Mouse (Mus musculus): ENCODE results near the gene Cyp2c23. TPM values are rescaled to one million over a fixed set of nuclear protein-coding genes. Genes with fewer than 3 reads are reported as not detected.

The Cyp2c23 gene
- polyA plus RNA-seq, 2 experiments = 0.05 to 0.12 TPM

DNA sequence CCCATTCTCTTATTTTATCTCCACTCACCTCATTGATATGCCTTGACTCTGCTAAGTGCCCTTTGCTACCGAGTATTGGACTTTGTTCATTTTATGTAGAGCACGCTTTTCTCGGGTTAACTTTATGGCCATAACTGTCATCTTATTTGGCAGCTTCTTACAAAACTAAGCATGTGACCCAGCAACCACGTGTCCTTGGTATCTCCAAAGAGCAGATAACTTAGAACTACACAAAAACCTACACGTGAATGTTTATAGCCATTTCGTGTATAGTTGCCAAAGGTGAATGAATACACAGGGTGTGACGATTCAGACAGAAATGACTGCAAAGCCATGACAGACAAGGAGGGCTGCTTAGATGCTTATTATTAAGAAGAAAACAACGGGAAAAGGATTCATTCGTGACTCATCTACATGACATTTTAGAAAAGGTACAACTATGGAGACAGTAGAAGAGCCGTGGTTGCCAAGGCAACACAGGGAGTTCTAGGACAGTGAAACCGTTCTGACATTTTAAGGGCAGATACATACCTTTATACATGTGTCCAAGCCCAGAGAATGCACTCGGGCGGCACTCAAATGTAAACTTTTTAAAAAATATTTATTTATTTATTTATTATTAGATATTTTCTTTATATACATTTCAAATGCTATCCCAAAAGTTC, 4.0 kb downstream of the Cyp2c23 start:
- H3K27me3 ChIP-seq (ENCODE audit: control insufficient read depth, insufficient read depth, low read length) = no peaks in the 10 kb centered on the region
- H3K4me2 ChIP-seq (replicated peaks; ENCODE audit: low read depth, low read length, severe bottlenecking) = no peak overlapping the region
- H3K36me3 ChIP-seq (ENCODE audit: control insufficient read depth, insufficient read depth, low read length) = no peaks in the 10 kb centered on the region
- H3K27ac ChIP-seq (replicated peaks; ENCODE audit: low read depth, low read length) = no peak overlapping the region
- H3K4me1 ChIP-seq (ENCODE audit: control insufficient read depth, insufficient read depth, low read length) = no peaks in the 10 kb centered on the region
- TF ChIP-seq POLR2A (IDR thresholded peaks at IDR 0.05; ENCODE audit: borderline replicate concordance, extremely low read depth, insufficient read depth, insufficient read length) = no peak
- H3K4me3 ChIP-seq (replicated peaks; ENCODE audit: low read length) = no peak overlapping the region
- ATAC-seq (ENCODE audit: low FRiP score, low read depth) = no peak
- no peaks in the 10 kb centered on the region for H3K9me3 ChIP-seq (ENCODE audit: control insufficient read depth, low read length)
- no peak overlapping the region for H3K9ac ChIP-seq (ENCODE audit: low read depth, low read length, severe bottlenecking)
- DNase-seq (ENCODE audit: low spot score) = no peak
- WGBS = 88% methylated on average over 13 of the region's 13 CpGs

- DNase-seq (ENCODE audit: low spot score) (no peak), ATAC-seq (ENCODE audit: low FRiP score, low read depth) (no peak)
- Histone ChIP-seq H3K27me3 (ENCODE audit: control insufficient read depth, insufficient read depth, low read length) (no peaks in the 10 kb centered on the region), H3K36me3 (ENCODE audit: control insufficient read depth, insufficient read depth, low read length) (no peaks in the 10 kb centered on the region), H3K4me3 (replicated peaks; ENCODE audit: low read length) (no peak overlapping the region), H3K9ac (ENCODE audit: low read depth, low read length, severe bottlenecking) (no peak overlapping the region), H3K9me3 (ENCODE audit: control insufficient read depth, low read length) (no peaks in the 10 kb centered on the region), H3K4me1 (ENCODE audit: control insufficient read depth, insufficient read depth, low read length) (no peaks in the 10 kb centered on the region), H3K27ac (replicated peaks; ENCODE audit: low read depth, low read length) (no peak overlapping the region), H3K4me2 (replicated peaks; ENCODE audit: low read depth, low read length, severe bottlenecking) (no peak overlapping the region)
- WGBS = 64% methylated on average over 5 of the region's 5 CpGs
- no peak for TF ChIP-seq POLR2A (IDR thresholded peaks at IDR 0.05; ENCODE audit: borderline replicate concordance, extremely low read depth, insufficient read depth, insufficient read length)
These were observed 5.9 kb downstream of the Cyp2c23 start for GRCm38 (mm10) chr19:44023066-44023465.

- DNase-seq (ENCODE audit: low spot score) = no peak
- H3K36me3 ChIP-seq (ENCODE audit: control insufficient read depth, insufficient read depth, low read length) = no peaks in the 10 kb centered on the region
- no peak overlapping the region for H3K4me3 ChIP-seq (replicated peaks; ENCODE audit: low read length)
- WGBS = 88% methylated on average over 4 of the region's 4 CpGs
- no peak for ATAC-seq (ENCODE audit: low FRiP score, low read depth)
- no peak for TF ChIP-seq POLR2A (IDR thresholded peaks at IDR 0.05; ENCODE audit: borderline replicate concordance, extremely low read depth, insufficient read depth, insufficient read length)
- no peaks in the 10 kb centered on the region for H3K9me3 ChIP-seq (ENCODE audit: control insufficient read depth, low read length)
- H3K4me1 ChIP-seq (ENCODE audit: control insufficient read depth, insufficient read depth, low read length) = no peaks in the 10 kb centered on the region
- no peaks in the 10 kb centered on the region for H3K27me3 ChIP-seq (ENCODE audit: control insufficient read depth, insufficient read depth, low read length)
- H3K9ac ChIP-seq (ENCODE audit: low read depth, low read length, severe bottlenecking) = no peak overlapping the region
- H3K4me2 ChIP-seq (replicated peaks; ENCODE audit: low read depth, low read length, severe bottlenecking) = no peak overlapping the region
- no peak overlapping the region for H3K27ac ChIP-seq (replicated peaks; ENCODE audit: low read depth, low read length)
These were observed 7.5 kb downstream of the Cyp2c23 start for GRCm38 (mm10) chr19:44021502-44021901.

DNA sequence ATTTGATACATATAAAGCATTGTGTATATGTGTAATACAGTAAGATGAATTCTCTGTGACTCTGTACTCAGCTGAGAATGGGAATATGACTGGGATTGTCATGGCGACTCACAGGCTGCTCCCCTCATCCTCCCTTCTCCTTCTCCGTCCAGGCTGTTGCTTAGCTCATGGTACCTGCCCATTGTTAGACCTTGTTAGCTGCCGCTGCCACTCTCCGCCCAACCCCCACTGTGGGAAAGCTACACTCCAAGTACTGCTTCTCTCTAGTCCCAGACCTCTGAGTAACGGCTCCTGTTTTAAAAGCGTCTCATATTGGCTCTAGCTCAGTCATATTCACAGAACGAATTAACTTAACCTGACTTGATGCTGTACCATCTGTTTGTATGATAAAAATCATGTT, 9.3 kb downstream of the Cyp2c23 start:
- Histone ChIP-seq H3K4me2 (replicated peaks; ENCODE audit: low read depth, low read length, severe bottlenecking) (no peak overlapping the region), H3K9me3 (ENCODE audit: control insufficient read depth, low read length) (no peaks in the 10 kb centered on the region), H3K27ac (replicated peaks; ENCODE audit: low read depth, low read length) (no peak overlapping the region), H3K27me3 (ENCODE audit: control insufficient read depth, insufficient read depth, low read length) (no peaks in the 10 kb centered on the region), H3K36me3 (ENCODE audit: control insufficient read depth, insufficient read depth, low read length) (no peaks in the 10 kb centered on the region), H3K9ac (ENCODE audit: low read depth, low read length, severe bottlenecking) (no peak overlapping the region), H3K4me1 (ENCODE audit: control insufficient read depth, insufficient read depth, low read length) (no peaks in the 10 kb centered on the region), H3K4me3 (replicated peaks; ENCODE audit: low read length) (no peak overlapping the region)
- ATAC-seq (ENCODE audit: low FRiP score, low read depth) (no peak), DNase-seq (ENCODE audit: low spot score) (no peak)
- 58% methylated on average over 7 of the region's 7 CpGs for WGBS
- no peak for TF ChIP-seq POLR2A (IDR thresholded peaks at IDR 0.05; ENCODE audit: borderline replicate concordance, extremely low read depth, insufficient read depth, insufficient read length)

GRCm38 (mm10) chr19:44013862-44014261, 15.1 kb downstream of the Cyp2c23 start:
- Histone ChIP-seq H3K36me3 (ENCODE audit: control insufficient read depth, insufficient read depth, low read length) (no peaks in the 10 kb centered on the region), H3K4me3 (replicated peaks; ENCODE audit: low read length) (no peak overlapping the region), H3K27ac (replicated peaks; ENCODE audit: low read depth, low read length) (no peak overlapping the region), H3K27me3 (ENCODE audit: control insufficient read depth, insufficient read depth, low read length) (no peaks in the 10 kb centered on the region), H3K9ac (ENCODE audit: low read depth, low read length, severe bottlenecking) (no peak overlapping the region), H3K9me3 (ENCODE audit: control insufficient read depth, low read length) (no peaks in the 10 kb centered on the region), H3K4me2 (replicated peaks; ENCODE audit: low read depth, low read length, severe bottlenecking) (no peak overlapping the region), H3K4me1 (ENCODE audit: control insufficient read depth, insufficient read depth, low read length) (no peaks in the 10 kb centered on the region)
- no peak for TF ChIP-seq POLR2A (IDR thresholded peaks at IDR 0.05; ENCODE audit: borderline replicate concordance, extremely low read depth, insufficient read depth, insufficient read length)
- WGBS = 83% methylated on average over 6 of the region's 6 CpGs
- ATAC-seq (ENCODE audit: low FRiP score, low read depth) = no peak
- DNase-seq (ENCODE audit: low spot score) = no peak
